Mouse (Mus musculus): ENCODE results near the gene Eva1b. TPM values are rescaled to one million over a fixed set of nuclear protein-coding genes. Genes with fewer than 3 reads are reported as not detected.

Eva1b gene
- 57.5 and 89.5 TPM in 2 replicates for polyA plus RNA-seq (2012; rRNA removed)

GRCm38 (mm10) chr4:126147533-126148160 is at the start of gene Eva1b:
Gene Eva1b (plus strand): TSS chr4:126147744.
- WGBS = 57% methylated on average over 23 of the region's 24 CpGs
- peak within 1 kb of the TSS; percentile 61 for H3K4me3 ChIP-seq (ENCODE audit: extremely low read depth, insufficient read depth, insufficient read length)
- H3K4me1 ChIP-seq (ENCODE audit: control insufficient read depth, insufficient read depth, insufficient read length) = peaks cover 6% of the 10 kb centered on the region; the same call in 1 of the 2 replicates
- H3K27me3 ChIP-seq (ENCODE audit: control insufficient read depth, insufficient read depth, low read length) = no peaks in the 10 kb centered on the region
- H3K36me3 ChIP-seq (ENCODE audit: control insufficient read depth, insufficient read depth, low read length) = no peaks in the 10 kb centered on the region
- DNase-seq (ENCODE audit: low read depth in 1 of 2, low spot score in 2 of 2) = peak in 1 of 2 experiments; percentile 16
- peak within 1 kb of the TSS; percentile 59 for H3K27ac ChIP-seq (ENCODE audit: insufficient read depth, low read length)
- no peak for TF ChIP-seq POLR2A (IDR thresholded peaks at IDR 0.05; ENCODE audit: low read depth, low read length)
- TF ChIP-seq CTCF (IDR thresholded peaks at IDR 0.05; ENCODE audit: extremely low read depth, insufficient read depth, insufficient read length, insufficient replicate concordance) = no peak

- Histone ChIP-seq H3K27me3 (ENCODE audit: control insufficient read depth, insufficient read depth, low read length) (no peaks in the 10 kb centered on the region), H3K27ac (ENCODE audit: insufficient read depth, low read length) (no peak overlapping the region), H3K4me3 (ENCODE audit: extremely low read depth, insufficient read depth, insufficient read length) (no peak overlapping the region), H3K36me3 (ENCODE audit: control insufficient read depth, insufficient read depth, low read length) (no peaks in the 10 kb centered on the region), H3K4me1 (ENCODE audit: control insufficient read depth, insufficient read depth, insufficient read length) (peaks cover 5% of the 10 kb centered on the region; the same call in 1 of the 2 replicates)
- 88% methylated on average over 3 of the region's 3 CpGs for WGBS
- TF ChIP-seq POLR2A (IDR thresholded peaks at IDR 0.05; ENCODE audit: low read depth, low read length) (no peak), CTCF (IDR thresholded peaks at IDR 0.05; ENCODE audit: extremely low read depth, insufficient read depth, insufficient read length, insufficient replicate concordance) (no peak)
- no peak for DNase-seq (ENCODE audit: low read depth in 1 of 2, low spot score in 2 of 2)
Observed at GRCm38 (mm10) chr4:126099365-126099764, 48.2 kb upstream of the Eva1b start.

- no peak for DNase-seq (ENCODE audit: low read depth in 1 of 2, low spot score in 2 of 2)
- no peak overlapping the region for H3K4me3 ChIP-seq (ENCODE audit: extremely low read depth, insufficient read depth, insufficient read length)
- H3K27ac ChIP-seq (ENCODE audit: insufficient read depth, low read length) = no peak overlapping the region
- no peaks in the 10 kb centered on the region for H3K27me3 ChIP-seq (ENCODE audit: control insufficient read depth, insufficient read depth, low read length)
- H3K36me3 ChIP-seq (ENCODE audit: control insufficient read depth, insufficient read depth, low read length) = no peaks in the 10 kb centered on the region
- TF ChIP-seq CTCF (IDR thresholded peaks at IDR 0.05; ENCODE audit: extremely low read depth, insufficient read depth, insufficient read length, insufficient replicate concordance) (no peak), POLR2A (IDR thresholded peaks at IDR 0.05; ENCODE audit: low read depth, low read length) (no peak)
- H3K4me1 ChIP-seq (ENCODE audit: control insufficient read depth, insufficient read depth, insufficient read length) = peaks cover 6% of the 10 kb centered on the region; the same call in 1 of the 2 replicates
- 92% methylated on average over 3 of the region's 3 CpGs for WGBS
Observed at GRCm38 (mm10) chr4:126100764-126101163, 46.8 kb upstream of the Eva1b start.

GRCm38 (mm10) chr4:126102061-126102841 is 45.3 kb upstream of the Eva1b start:
- WGBS = 71% methylated on average over 7 of the region's 7 CpGs
- DNase-seq (ENCODE audit: low read depth in 1 of 2, low spot score in 2 of 2) = no peak
- Histone ChIP-seq H3K36me3 (ENCODE audit: control insufficient read depth, insufficient read depth, low read length) (no peaks in the 10 kb centered on the region), H3K27me3 (ENCODE audit: control insufficient read depth, insufficient read depth, low read length) (no peaks in the 10 kb centered on the region), H3K27ac (ENCODE audit: insufficient read depth, low read length) (peak overlapping the region; percentile 69; the same call in 1 of the 2 replicates), H3K4me1 (ENCODE audit: control insufficient read depth, insufficient read depth, insufficient read length) (peaks cover 5% of the 10 kb centered on the region; the same call in 1 of the 2 replicates), H3K4me3 (ENCODE audit: extremely low read depth, insufficient read depth, insufficient read length) (no peak overlapping the region)
- TF ChIP-seq POLR2A (IDR thresholded peaks at IDR 0.05; ENCODE audit: low read depth, low read length) (no peak), CTCF (IDR thresholded peaks at IDR 0.05; ENCODE audit: extremely low read depth, insufficient read depth, insufficient read length, insufficient replicate concordance) (no peak)

DNA sequence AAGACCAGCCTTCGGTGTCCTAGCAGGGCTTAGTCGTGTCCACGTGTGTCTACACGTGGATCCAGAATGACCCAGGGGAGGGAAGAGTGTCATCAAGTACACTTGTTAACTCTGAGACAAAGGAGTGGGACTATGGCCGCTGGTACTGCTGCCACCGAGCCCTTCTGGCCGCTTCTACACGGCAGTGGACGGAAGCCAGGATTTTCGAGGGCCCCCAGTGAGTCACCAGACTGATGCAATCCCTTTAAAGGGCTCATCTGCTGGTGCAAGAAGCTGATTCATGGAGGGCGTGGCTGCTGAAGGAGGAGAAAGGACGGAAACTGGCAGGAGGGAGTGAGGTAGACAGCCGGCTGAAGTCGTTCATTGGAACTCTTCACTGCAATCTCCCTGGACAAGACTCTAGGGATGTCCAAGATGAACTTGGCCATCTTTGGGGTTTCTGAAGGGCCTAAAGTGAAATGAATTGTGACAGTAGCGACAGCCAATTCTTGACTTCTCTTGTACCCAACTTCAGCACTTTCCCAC is 44.4 kb upstream of the Eva1b start:
- TF ChIP-seq POLR2A (IDR thresholded peaks at IDR 0.05; ENCODE audit: low read depth, low read length) = no peak
- TF ChIP-seq CTCF (IDR thresholded peaks at IDR 0.05; ENCODE audit: extremely low read depth, insufficient read depth, insufficient read length, insufficient replicate concordance) = no peak
- Histone ChIP-seq H3K27me3 (ENCODE audit: control insufficient read depth, insufficient read depth, low read length) (no peaks in the 10 kb centered on the region), H3K36me3 (ENCODE audit: control insufficient read depth, insufficient read depth, low read length) (no peaks in the 10 kb centered on the region), H3K4me3 (ENCODE audit: extremely low read depth, insufficient read depth, insufficient read length) (peak overlapping the region; percentile 56), H3K27ac (ENCODE audit: insufficient read depth, low read length) (peak overlapping the region; percentile 69), H3K4me1 (ENCODE audit: control insufficient read depth, insufficient read depth, insufficient read length) (peaks cover 3% of the 10 kb centered on the region; the same call in 1 of the 2 replicates)
- peak in 1 of 2 experiments; percentile 52 for DNase-seq (ENCODE audit: low read depth in 1 of 2, low spot score in 2 of 2)
- WGBS = 2% methylated on average over 15 of the region's 15 CpGs

DNA sequence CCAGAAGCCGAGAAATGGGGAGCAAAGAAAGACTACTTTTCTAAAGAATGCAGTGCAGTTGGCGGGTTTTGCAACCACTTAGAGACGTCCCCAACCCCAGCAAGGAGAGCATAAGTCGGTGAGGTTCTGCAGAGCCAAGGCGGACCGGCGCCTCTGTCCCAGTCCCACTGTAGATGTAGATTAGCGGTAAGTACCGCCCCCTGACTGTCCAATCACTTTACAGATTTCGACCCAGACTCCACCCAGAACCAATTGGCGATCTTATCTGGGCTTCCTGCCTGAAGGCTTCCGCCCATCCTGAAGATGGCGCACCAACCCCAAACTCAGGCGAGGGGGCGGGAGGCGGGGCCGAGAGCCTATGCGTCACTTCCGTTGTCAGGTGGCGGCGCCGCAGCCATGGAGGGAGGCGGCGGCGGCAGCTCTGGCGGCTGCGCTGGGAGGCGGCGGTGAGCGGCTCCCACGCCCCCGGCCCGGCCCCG is 43.9 kb upstream of the Eva1b start, which contains the start of gene Stk40:
Stk40 (plus strand) TSS at position 368 of the 479 bp plus-strand sequence.
- Histone ChIP-seq H3K27me3 (ENCODE audit: control insufficient read depth, insufficient read depth, low read length) (no peaks in the 10 kb centered on the region), H3K4me1 (ENCODE audit: control insufficient read depth, insufficient read depth, insufficient read length) (peaks cover 3% of the 10 kb centered on the region; the same call in 1 of the 2 replicates), H3K4me3 (ENCODE audit: extremely low read depth, insufficient read depth, insufficient read length) (peak within 1 kb of the TSS; percentile 71), H3K36me3 (ENCODE audit: control insufficient read depth, insufficient read depth, low read length) (no peaks in the 10 kb centered on the region), H3K27ac (ENCODE audit: insufficient read depth, low read length) (peak within 1 kb of the TSS; percentile 69)
- WGBS = under 1% methylated on average over 32 of the region's 34 CpGs
- TF ChIP-seq CTCF (IDR thresholded peaks at IDR 0.05; ENCODE audit: extremely low read depth, insufficient read depth, insufficient read length, insufficient replicate concordance) (peak; percentile 26; the same call in 1 of the 2 replicates), POLR2A (IDR thresholded peaks at IDR 0.05; ENCODE audit: low read depth, low read length) (peak; percentile 36; the same call in 1 of the 2 replicates)
- DNase-seq (ENCODE audit: low read depth in 1 of 2, low spot score in 2 of 2) = peak; percentile 93 to 96

Data from spleen, adult 2 months (tissue).